Mouse (Mus musculus): ENCODE results near the gene Tcf25. TPM values are rescaled to one million over a fixed set of nuclear protein-coding genes. Genes with fewer than 3 reads are reported as not detected.
A peak's percentile ranks its signal among the peaks of the same experiment; 100 is the strongest.
"Not testable (repeated sequence)": the region's sequence is repeated elsewhere in the genome, so short reads cannot be mapped to it uniquely, and the experiment has no call there.

The Tcf25 gene
- polyA plus RNA-seq, 1 experiment from 2014 or later: 396 TPM

DNA sequence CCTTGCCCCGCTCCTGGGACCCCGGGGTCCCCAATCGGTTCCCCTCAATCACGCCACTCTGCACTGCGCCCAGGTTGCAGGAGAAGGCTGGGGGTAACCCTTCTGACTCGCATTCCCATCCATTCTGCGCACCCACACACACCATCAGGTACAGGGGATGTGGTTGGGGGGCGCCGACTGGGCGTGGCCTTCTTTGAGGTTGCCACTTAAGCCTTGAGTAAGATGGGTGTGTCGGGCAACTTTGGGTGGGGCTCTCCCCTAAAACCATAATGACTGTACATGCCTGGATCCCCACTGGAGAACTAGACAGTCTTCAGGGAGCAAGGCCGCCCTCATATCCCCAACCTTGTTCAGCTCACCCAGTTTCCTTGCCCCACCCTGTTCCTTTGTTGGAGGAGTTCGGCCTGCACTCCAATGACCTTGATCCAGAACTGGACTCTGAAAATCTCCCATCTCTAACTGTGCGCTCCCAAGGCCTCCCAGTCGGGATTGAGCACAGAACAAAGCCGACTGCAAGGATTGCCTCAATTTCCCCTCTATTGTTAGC is 38.3 kb downstream of the Tcf25 start:
- H3K4me1 ChIP-seq (ENCODE audit: control insufficient read depth, insufficient read depth, low read depth, low read length): peaks cover 27% of the 10 kb centered on the region

DNA sequence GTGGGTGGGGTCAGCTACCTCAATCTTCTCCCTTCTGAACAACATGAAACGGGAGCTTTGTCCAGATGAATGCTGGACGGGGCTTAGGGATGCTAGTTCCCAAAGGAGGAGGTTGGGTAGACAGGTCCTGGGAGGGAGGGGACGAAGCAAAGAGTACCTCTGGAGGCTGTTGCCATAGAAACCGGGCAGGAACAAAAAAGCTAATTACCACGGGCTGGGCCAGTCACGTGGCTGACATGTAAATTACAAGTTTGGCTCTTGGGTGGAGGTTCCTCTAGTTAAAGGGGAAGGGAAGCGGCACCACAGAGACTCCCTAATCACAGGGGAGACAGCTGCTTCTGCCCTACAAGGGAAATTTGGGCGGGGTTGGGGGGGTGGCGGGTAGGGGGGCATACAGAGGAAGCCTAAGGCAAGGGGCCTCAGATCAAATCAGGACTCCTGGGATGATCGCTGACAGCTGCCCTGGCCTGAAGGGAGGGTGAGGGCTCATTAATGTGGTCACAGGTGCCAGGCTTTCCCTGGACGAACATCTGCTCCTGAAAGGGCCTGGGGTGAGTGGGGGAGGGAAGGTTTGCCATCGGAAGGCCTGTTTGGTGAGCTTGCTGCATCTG is 39.1 kb downstream of the Tcf25 start:
- Histone ChIP-seq H3K4me3 (ENCODE audit: low read length) (peak overlapping the region; percentile 79), H3K4me1 (ENCODE audit: control insufficient read depth, insufficient read depth, low read depth, low read length) (peaks cover 31% of the 10 kb centered on the region), H3K27me3 (replicated peaks; ENCODE audit: control insufficient read depth, insufficient read depth, low read length) (no peaks in the 10 kb centered on the region), H3K27ac (ENCODE audit: low read depth, low read length) (peak overlapping the region; percentile 95), H3K9me3 (ENCODE audit: control insufficient read depth, low read length) (no peaks in the 10 kb centered on the region), H3K9ac (ENCODE audit: low read depth, low read length) (peak overlapping the region; percentile 97), H3K4me2 (ENCODE audit: low read length) (peak overlapping the region; percentile 98), H3K36me3 (ENCODE audit: control insufficient read depth, insufficient read depth, low read length) (no peaks in the 10 kb centered on the region)
- ATAC-seq: no peak
- WGBS: 2% methylated on average over 10 of the region's 12 CpGs

More for the DNA sequence above, 38.3 kb downstream of the Tcf25 start:
- peak; percentile 31 for ATAC-seq
- Histone ChIP-seq H3K4me2 (ENCODE audit: low read length) (peak overlapping the region; percentile 98), H3K9ac (ENCODE audit: low read depth, low read length) (peak overlapping the region; percentile 97), H3K4me3 (ENCODE audit: low read length) (peak overlapping the region; percentile 79), H3K9me3 (ENCODE audit: control insufficient read depth, low read length) (no peaks in the 10 kb centered on the region), H3K27me3 (replicated peaks; ENCODE audit: control insufficient read depth, insufficient read depth, low read length) (no peaks in the 10 kb centered on the region), H3K36me3 (ENCODE audit: control insufficient read depth, insufficient read depth, low read length) (no peaks in the 10 kb centered on the region), H3K27ac (ENCODE audit: low read depth, low read length) (peak overlapping the region; percentile 95)
- WGBS: 5% methylated on average over 13 of the region's 16 CpGs

DNA sequence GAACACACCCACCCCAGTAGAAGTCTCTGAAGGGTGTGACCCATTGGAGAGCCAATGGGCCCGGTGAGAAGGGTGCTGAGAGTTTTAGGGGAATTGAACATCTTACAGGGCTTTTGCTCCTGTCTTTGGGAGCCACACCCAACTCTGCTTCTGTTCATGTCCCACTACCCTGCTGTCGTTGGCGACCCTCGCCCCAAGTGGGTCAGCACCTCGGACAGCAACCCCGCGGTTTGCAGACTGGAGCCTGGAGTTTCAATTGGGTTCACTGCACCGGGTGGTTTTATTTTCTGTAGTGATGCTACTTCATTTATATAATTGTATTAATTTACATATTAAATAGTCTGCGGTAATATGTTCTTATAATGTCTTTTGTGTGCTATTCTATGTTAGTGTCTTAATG is 40.7 kb downstream of the Tcf25 start:
- peak overlapping the region; percentile 97 for H3K9ac ChIP-seq (ENCODE audit: low read depth, low read length)
- 7% methylated on average over 9 of the region's 9 CpGs for WGBS
- H3K9me3 ChIP-seq (ENCODE audit: control insufficient read depth, low read length): no peaks in the 10 kb centered on the region
- H3K27me3 ChIP-seq (replicated peaks; ENCODE audit: control insufficient read depth, insufficient read depth, low read length): no peaks in the 10 kb centered on the region
- H3K4me3 ChIP-seq (ENCODE audit: low read length): peak overlapping the region; percentile 79
- peaks cover 12% of the 10 kb centered on the region for H3K36me3 ChIP-seq (ENCODE audit: control insufficient read depth, insufficient read depth, low read length)
- peak overlapping the region; percentile 64 for H3K27ac ChIP-seq (ENCODE audit: low read depth, low read length)
- H3K4me2 ChIP-seq (ENCODE audit: low read length): peak overlapping the region; percentile 98
- H3K4me1 ChIP-seq (ENCODE audit: control insufficient read depth, insufficient read depth, low read depth, low read length): peaks cover 27% of the 10 kb centered on the region
- ATAC-seq: no peak

DNA sequence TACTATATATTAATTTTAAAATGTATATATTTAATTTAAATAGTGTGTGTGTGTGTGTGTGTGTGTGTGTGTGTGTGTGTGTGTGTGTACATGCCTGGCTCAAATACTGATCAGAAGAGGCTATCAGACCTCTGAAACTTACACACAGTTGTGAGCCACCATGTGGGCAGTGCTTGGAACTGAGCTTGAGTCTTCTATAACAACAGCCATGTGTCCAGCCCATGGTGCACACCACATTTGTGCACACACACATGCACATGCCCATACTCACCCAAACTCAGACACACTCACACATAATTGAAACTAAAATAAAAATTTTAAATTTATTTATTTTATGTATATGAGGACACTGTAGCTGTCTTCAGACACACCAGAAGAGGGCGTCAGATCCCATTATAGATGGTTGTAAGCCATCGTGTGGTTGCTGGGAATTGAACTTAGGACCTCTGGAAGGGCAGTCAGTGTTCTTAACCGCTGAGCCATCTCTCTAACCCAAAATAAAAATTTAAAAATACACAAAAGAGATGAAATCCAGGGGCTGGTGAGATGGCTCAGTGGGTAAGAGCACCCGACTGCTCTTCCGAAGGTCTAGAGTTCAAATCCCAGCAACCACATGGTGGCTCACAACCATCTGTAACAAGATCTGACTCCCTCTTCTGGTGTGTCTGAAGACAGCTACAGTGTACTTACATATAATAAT is 41.6 kb downstream of the Tcf25 start:
- not testable (repeated sequence) for ATAC-seq; H3K9ac ChIP-seq (ENCODE audit: low read depth, low read length); H3K27me3 ChIP-seq (replicated peaks; ENCODE audit: control insufficient read depth, insufficient read depth, low read length); H3K27ac ChIP-seq (ENCODE audit: low read depth, low read length); H3K9me3 ChIP-seq (ENCODE audit: control insufficient read depth, low read length)
- Histone ChIP-seq H3K4me1 (ENCODE audit: control insufficient read depth, insufficient read depth, low read depth, low read length) (peaks cover 20% of the 10 kb centered on the region), H3K4me3 (ENCODE audit: low read length) (peak overlapping the region; percentile 79), H3K4me2 (ENCODE audit: low read length) (peak overlapping the region; percentile 98), H3K36me3 (ENCODE audit: control insufficient read depth, insufficient read depth, low read length) (peaks cover 14% of the 10 kb centered on the region)
- 75% methylated on average over 5 of the region's 5 CpGs for WGBS

DNA sequence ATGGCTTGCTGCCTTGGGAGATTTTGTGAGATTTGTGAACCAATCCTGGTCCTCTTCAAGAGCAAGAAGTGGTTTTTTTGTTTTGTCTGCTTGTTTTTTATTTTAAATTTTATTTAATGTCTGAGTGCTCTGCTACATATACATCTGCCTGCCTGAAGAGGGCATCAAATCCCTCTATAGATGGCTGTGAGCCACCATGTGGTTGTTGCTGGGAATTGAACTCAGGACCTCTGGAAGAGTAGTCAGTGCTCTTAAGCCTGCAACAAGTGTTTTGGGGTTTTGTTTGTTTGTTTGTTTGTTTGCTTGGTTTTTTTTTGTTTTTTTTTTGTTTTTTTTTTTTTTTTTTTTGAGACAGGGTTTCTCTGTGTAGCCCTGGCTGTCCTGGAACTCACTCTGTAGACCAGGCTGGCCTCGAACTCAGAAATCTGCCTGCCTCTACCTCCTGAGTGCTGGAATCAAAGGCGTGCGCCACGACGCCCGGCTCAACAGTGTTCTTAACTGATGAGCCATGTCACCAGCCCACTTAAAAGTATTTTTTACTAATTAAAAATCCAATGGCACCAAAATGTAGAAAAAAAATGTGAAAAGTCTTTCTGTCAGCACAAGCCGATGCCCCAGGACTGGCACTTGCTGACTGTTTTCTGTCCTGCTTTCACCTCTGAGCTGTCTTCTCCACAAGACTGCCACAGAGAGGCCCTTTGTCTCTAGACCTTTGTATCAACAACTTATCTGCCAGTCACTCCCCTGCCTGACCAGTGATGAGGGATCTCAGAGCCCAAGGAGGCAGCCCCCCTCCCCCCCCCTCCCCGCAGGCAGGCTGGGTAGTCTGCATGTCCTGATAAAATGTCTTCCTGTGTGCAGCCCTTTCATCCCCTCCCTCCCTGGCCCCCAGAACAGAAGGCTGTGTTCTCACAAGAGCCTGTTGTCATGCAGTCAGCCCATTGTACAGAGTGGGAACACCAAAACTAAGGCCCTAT is 42.7 kb downstream of the Tcf25 start:
- H3K4me1 ChIP-seq (ENCODE audit: control insufficient read depth, insufficient read depth, low read depth, low read length): peaks cover 19% of the 10 kb centered on the region
- no peaks in the 10 kb centered on the region for H3K9me3 ChIP-seq (ENCODE audit: control insufficient read depth, low read length)
- H3K27ac ChIP-seq (ENCODE audit: low read depth, low read length): no peak overlapping the region
- H3K4me3 ChIP-seq (ENCODE audit: low read length): peak overlapping the region; percentile 18; the same call in 1 of the 2 replicates
- no peak for ATAC-seq
- H3K4me2 ChIP-seq (ENCODE audit: low read length): peak overlapping the region; percentile 98
- 77% methylated on average over 8 of the region's 8 CpGs for WGBS
- H3K27me3 ChIP-seq (replicated peaks; ENCODE audit: control insufficient read depth, insufficient read depth, low read length): no peaks in the 10 kb centered on the region
- H3K9ac ChIP-seq (ENCODE audit: low read depth, low read length): no peak overlapping the region
- peaks cover 24% of the 10 kb centered on the region for H3K36me3 ChIP-seq (ENCODE audit: control insufficient read depth, insufficient read depth, low read length)

DNA sequence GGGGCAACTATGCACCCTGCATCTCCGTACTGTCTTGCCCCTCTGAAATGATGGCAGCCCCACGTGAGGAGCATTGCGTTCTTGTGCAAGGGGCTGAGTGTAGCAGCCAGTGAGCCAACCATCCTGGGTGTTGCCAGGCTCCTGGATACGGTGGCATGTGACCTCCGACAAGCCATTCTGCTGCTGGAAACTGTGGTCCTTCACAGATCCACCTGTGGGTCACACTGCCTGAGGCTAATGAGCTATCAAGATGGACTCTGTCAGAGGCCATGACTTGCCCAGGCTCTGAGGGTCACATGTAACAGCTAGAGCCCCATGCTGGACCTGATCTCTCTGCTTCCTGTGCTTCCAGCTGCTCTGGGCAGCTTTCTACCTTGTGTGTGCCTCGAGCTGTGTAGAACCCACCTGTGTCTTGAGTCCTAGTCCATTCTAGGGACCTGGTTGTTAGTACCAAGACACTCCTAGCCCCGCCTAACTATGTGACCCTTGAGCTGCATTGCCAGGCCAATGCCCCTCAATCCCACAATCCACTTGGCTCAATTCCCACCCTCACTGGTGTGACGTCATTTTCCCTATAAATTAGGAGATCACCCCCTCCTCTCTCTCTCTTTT is 43.5 kb downstream of the Tcf25 start:
- H3K27ac ChIP-seq (ENCODE audit: low read depth, low read length): no peak overlapping the region
- H3K9ac ChIP-seq (ENCODE audit: low read depth, low read length): 0 out of 2 replicates have a peak overlapping the region, but pooled peaks have one; percentile 31
- H3K4me2 ChIP-seq (ENCODE audit: low read length): peak overlapping the region; percentile 40
- H3K4me3 ChIP-seq (ENCODE audit: low read length): peak overlapping the region; percentile 9; the same call in 1 of the 2 replicates
- H3K36me3 ChIP-seq (ENCODE audit: control insufficient read depth, insufficient read depth, low read length): peaks cover 28% of the 10 kb centered on the region
- H3K4me1 ChIP-seq (ENCODE audit: control insufficient read depth, insufficient read depth, low read depth, low read length): peaks cover 19% of the 10 kb centered on the region
- no peaks in the 10 kb centered on the region for H3K9me3 ChIP-seq (ENCODE audit: control insufficient read depth, low read length)
- no peaks in the 10 kb centered on the region for H3K27me3 ChIP-seq (replicated peaks; ENCODE audit: control insufficient read depth, insufficient read depth, low read length)
- no peak for ATAC-seq
- 79% methylated on average over 8 of the region's 8 CpGs for WGBS

DNA sequence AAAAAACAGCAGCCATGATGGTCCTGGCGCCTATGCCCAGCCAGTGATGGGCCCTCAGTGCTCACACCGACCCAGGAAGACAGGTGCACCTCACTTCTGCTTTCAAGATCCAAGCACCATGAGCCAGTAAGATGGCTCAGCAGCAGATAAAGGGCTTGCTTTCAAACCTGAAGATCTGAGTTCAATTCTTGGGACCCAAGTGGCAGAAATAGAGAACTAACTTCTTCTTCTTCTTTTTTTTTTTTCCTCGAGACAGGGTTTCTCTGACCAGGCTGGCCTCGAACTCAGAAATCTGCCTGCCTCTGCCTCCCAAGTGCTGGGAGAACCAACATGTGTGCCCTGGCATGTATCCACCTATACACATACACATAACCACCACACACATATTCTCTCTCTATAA is 46.2 kb downstream of the Tcf25 start:
- H3K27ac ChIP-seq (ENCODE audit: low read depth, low read length): no peak overlapping the region
- H3K36me3 ChIP-seq (ENCODE audit: control insufficient read depth, insufficient read depth, low read length): peaks cover 28% of the 10 kb centered on the region
- no peak overlapping the region for H3K4me2 ChIP-seq (ENCODE audit: low read length)
- ATAC-seq: no peak
- H3K4me3 ChIP-seq (ENCODE audit: low read length): no peak overlapping the region
- H3K9ac ChIP-seq (ENCODE audit: low read depth, low read length): no peak overlapping the region
- peaks cover 17% of the 10 kb centered on the region for H3K4me1 ChIP-seq (ENCODE audit: control insufficient read depth, insufficient read depth, low read depth, low read length)
- no peaks in the 10 kb centered on the region for H3K27me3 ChIP-seq (replicated peaks; ENCODE audit: control insufficient read depth, insufficient read depth, low read length)
- no peaks in the 10 kb centered on the region for H3K9me3 ChIP-seq (ENCODE audit: control insufficient read depth, low read length)
- WGBS: 84% methylated on average over 4 of the region's 4 CpGs

DNA sequence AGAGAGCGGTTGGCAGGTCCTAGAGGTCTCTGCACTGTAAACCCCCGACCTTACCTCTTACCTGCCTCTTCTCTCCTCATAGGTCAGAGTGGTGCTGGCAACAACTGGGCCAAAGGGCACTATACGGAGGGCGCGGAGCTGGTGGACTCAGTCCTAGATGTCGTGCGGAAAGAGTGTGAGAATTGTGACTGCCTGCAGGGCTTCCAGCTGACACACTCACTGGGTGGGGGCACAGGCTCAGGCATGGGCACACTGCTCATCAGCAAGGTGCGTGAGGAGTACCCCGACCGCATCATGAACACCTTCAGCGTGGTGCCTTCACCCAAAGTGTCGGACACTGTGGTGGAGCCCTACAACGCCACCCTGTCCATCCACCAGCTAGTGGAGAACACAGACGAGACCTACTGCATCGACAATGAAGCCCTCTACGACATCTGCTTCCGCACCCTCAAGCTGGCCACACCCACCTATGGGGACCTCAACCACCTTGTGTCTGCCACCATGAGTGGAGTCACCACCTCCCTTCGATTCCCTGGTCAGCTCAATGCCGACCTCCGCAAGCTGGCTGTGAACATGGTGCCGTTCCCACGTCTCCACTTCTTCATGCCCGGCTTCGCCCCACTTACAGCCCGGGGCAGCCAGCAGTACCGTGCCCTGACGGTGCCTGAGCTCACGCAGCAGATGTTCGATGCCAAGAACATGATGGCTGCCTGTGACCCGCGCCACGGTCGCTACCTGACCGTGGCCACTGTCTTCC is 47.1 kb downstream of the Tcf25 start:
- H3K27me3 ChIP-seq (replicated peaks; ENCODE audit: control insufficient read depth, insufficient read depth, low read length): no peaks in the 10 kb centered on the region
- H3K4me3 ChIP-seq (ENCODE audit: low read length): no peak overlapping the region
- 94% methylated on average over 34 of the region's 34 CpGs for WGBS
- no peak overlapping the region for H3K27ac ChIP-seq (ENCODE audit: low read depth, low read length)
- 0 out of 2 replicates have a peak, but pooled peaks have one; percentile 18 for ATAC-seq
- H3K4me1 ChIP-seq (ENCODE audit: control insufficient read depth, insufficient read depth, low read depth, low read length): peaks cover 14% of the 10 kb centered on the region
- H3K36me3 ChIP-seq (ENCODE audit: control insufficient read depth, insufficient read depth, low read length): peaks cover 28% of the 10 kb centered on the region
- no peak overlapping the region for H3K4me2 ChIP-seq (ENCODE audit: low read length)
- no peak overlapping the region for H3K9ac ChIP-seq (ENCODE audit: low read depth, low read length)
- H3K9me3 ChIP-seq (ENCODE audit: control insufficient read depth, low read length): no peaks in the 10 kb centered on the region

All from hindbrain, embryonic 16.5 days (tissue).